Mouse (Mus musculus) heart, adult 8-10 months (tissue): ENCODE data around the gene Zfp131. TPM values are rescaled to one million over a fixed set of nuclear protein-coding genes. Genes with fewer than 3 reads are reported as not detected.

Experiments used
- DNase-seq: peaks from one replicate; pipeline ENCODE4 v3.0.0; 2022; ENCODE audit warnings: low spot score
- total RNA-seq, 4 experiments: library from RNA; stranded (reverse); gene quantifications; 2 replicates each; pipeline ENCODE4 v1.2.4; 2022

Zfp131 gene
- total RNA-seq, 4 experiments from 2014 or later, result 18.1 to 21.7 (median 19.3) TPM

- no peak for DNase-seq
Measured at GRCm38 (mm10) chr13:119755141-119755547, 35.5 kb downstream of the Zfp131 start.

- no peak for DNase-seq
Measured at GRCm38 (mm10) chr13:119754635-119755020, 36.1 kb downstream of the Zfp131 start.

- DNase-seq, result no peak
Measured at GRCm38 (mm10) chr13:119753859-119754634, 36.6 kb downstream of the Zfp131 start.

GRCm38 (mm10) chr13:119746930-119747329 is 43.8 kb downstream of the Zfp131 start:
- DNase-seq, result no peak

- DNase-seq, result no peak
Measured at GRCm38 (mm10) chr13:119743470-119743869, 47.2 kb downstream of the Zfp131 start.

- DNase-seq, result no peak
Measured at GRCm38 (mm10) chr13:119742711-119743415, 47.8 kb downstream of the Zfp131 start.

GRCm38 (mm10) chr13:119741390-119742237 is 49.1 kb downstream of the Zfp131 start:
- no peak for DNase-seq

- DNase-seq, result no peak
Measured at GRCm38 (mm10) chr13:119731448-119731847, 59.2 kb downstream of the Zfp131 start.

- no peak for DNase-seq
Measured at GRCm38 (mm10) chr13:119729406-119729805, 61.3 kb downstream of the Zfp131 start.

GRCm38 (mm10) chr13:119727608-119728387 is 62.9 kb downstream of the Zfp131 start:
- no peak for DNase-seq

GRCm38 (mm10) chr13:119724541-119724940 is 66.1 kb downstream of the Zfp131 start:
- DNase-seq, result no peak

- no peak for DNase-seq
Measured at GRCm38 (mm10) chr13:119723368-119723767, 67.3 kb downstream of the Zfp131 start.

GRCm38 (mm10) chr13:119722447-119722846 is 68.2 kb downstream of the Zfp131 start:
- no peak for DNase-seq

- no peak for DNase-seq
Measured at GRCm38 (mm10) chr13:119716105-119716504, 74.6 kb downstream of the Zfp131 start.

Other genes starting within 250 kb of the Zfp131 start
- gene Ccl28, start 167.1 kb downstream of the Zfp131 start, total RNA-seq, result under 1 TPM in 1 of 4 experiments, not detected in 3; 0.12 TPM
- gene Hmgcs1, start 100.5 kb downstream of the Zfp131 start, total RNA-seq, result 10 to 100 TPM; 29.3 to 35.0 (median 32.5) TPM
- 1 to 10 TPM; 1.4 to 2.0 (median 1.8) TPM for gene Nim1k, start 35.0 kb downstream of the Zfp131 start, total RNA-seq
- gene AF067063, start 39.3 kb upstream of the Zfp131 start, total RNA-seq, result not detected
- not detected for gene D13Ertd608e, start 45.1 kb upstream of the Zfp131 start, total RNA-seq
- gene Tcstv1, start 103.9 kb upstream of the Zfp131 start, total RNA-seq, result not detected
- not detected for gene Gm21761, start 138.4 kb upstream of the Zfp131 start, total RNA-seq
- gene B020031M17Rik, start 159.9 kb upstream of the Zfp131 start, total RNA-seq, result not detected
- not detected for gene Gm36079, start 236.1 kb upstream of the Zfp131 start, total RNA-seq